Mouse (Mus musculus): Measurements from ENCODE around the gene Ahnak. TPM values are rescaled to one million over a fixed set of nuclear protein-coding genes. Genes with fewer than 3 reads are reported as not detected.

Ahnak gene
- 99.1 and 107 TPM in 2 replicates for polyA plus RNA-seq (2015; fragmentation: Nextera tagmentation; extraction: Ambion mirVana)

DNA sequence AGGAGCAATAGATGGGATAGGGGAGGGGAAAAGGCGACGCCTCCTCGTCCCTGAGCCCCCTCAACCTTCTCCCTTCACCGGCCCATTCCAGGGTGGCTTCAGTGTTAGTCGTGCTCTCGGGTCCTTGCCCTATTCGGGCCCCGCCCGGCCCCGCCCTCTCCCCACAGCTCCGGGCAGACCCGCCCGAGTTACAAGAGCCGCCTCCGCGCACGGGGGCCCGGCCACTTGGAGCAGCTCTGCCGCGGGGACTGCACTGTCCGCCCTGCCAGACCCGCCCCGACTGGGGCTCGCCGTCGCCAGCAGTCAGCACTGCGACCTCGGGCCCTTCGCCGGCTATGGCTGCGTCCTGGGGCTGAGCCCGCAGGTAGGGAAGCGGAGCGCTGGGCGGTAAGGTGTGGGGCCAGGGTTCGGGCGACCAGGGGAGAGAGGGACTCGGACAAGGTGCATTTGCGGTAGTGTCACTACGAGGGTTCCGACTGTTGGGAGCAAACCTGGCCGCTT lies at the start of gene Ahnak:
TSS of gene Ahnak (plus strand) at position 219 of the 501 bp plus-strand sequence.

GRCm38 (mm10) chr19:8941515-8942217 lies 47.4 kb upstream of the Ahnak start, which contains the start of gene Mta2:
Gene Mta2, plus strand, starts transcription at chr19:8941875.

GRCm38 (mm10) chr19:8953135-8954039 lies 35.7 kb upstream of the Ahnak start, which contains the start of gene Tut1:
Gene Tut1, plus strand, starts transcription at chr19:8953847.

GRCm38 (mm10) chr19:8966590-8967372 lies 22.3 kb upstream of the Ahnak start, which contains the start of gene Eef1g:
Gene Eef1g, plus strand, starts transcription at chr19:8967041.

DNA sequence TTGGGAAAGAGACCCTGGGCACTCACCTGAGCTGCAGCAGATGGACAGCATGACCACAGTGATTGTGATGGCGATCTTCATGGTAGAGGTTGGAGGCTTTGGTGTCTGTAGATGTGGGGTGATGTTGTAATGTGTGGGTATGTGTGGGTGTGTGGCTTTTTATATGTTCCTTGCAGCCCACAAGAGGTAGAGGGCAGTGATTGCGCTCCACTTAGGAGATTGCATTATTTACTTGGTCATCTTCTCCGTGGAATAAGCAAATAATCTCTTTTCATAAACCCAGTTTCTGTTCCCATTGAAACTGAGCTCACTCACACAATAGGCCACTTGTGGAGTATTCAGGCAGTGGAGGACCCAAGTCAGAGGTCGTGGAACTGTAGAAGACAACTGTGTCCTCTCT lies 98.7 kb downstream of the Ahnak start, which contains the start of gene Scgb1a1:
TSS of gene Scgb1a1 (minus strand) at position 138 of the 400 bp plus-strand sequence.

Other genes with a start within 250 kb of the Ahnak start
- 0.46 and 1.1 TPM in 2 replicates for gene 1700092M07Rik, start 248.6 kb upstream of the Ahnak start, polyA plus RNA-seq (2015; fragmentation: Nextera tagmentation; extraction: Ambion mirVana)
- 78.0 and 83.1 TPM in 2 replicates for gene Stx5a, start 247.9 kb upstream of the Ahnak start, polyA plus RNA-seq (2015; fragmentation: Nextera tagmentation; extraction: Ambion mirVana)
- 59.7 and 64.4 TPM in 2 replicates for gene Nxf1, start 232.2 kb upstream of the Ahnak start, polyA plus RNA-seq (2015; fragmentation: Nextera tagmentation; extraction: Ambion mirVana)
- 119 and 130 TPM in 2 replicates for gene Tmem223, start 218.3 kb upstream of the Ahnak start, polyA plus RNA-seq (2015; fragmentation: Nextera tagmentation; extraction: Ambion mirVana)
- 60.2 and 82.2 TPM in 2 replicates for gene Tmem179b, start 214.8 kb upstream of the Ahnak start, polyA plus RNA-seq (2015; fragmentation: Nextera tagmentation; extraction: Ambion mirVana)
- gene Taf6l, start 202.9 kb upstream of the Ahnak start, polyA plus RNA-seq (2015; fragmentation: Nextera tagmentation; extraction: Ambion mirVana), result 10.3 and 11.8 TPM in 2 replicates
- 86.5 and 92.5 TPM in 2 replicates for gene Polr2g, start 190.7 kb upstream of the Ahnak start, polyA plus RNA-seq (2015; fragmentation: Nextera tagmentation; extraction: Ambion mirVana)
- 2.0 and 2.7 TPM in 2 replicates for gene Zbtb3, start 186.7 kb upstream of the Ahnak start, polyA plus RNA-seq (2015; fragmentation: Nextera tagmentation; extraction: Ambion mirVana)
- 22.0 and 26.5 TPM in 2 replicates for gene Ttc9c, start 170.0 kb upstream of the Ahnak start, polyA plus RNA-seq (2015; fragmentation: Nextera tagmentation; extraction: Ambion mirVana)
- 3.1 and 3.3 TPM in 2 replicates for gene Hnrnpul2, start 169.3 kb upstream of the Ahnak start, polyA plus RNA-seq (2015; fragmentation: Nextera tagmentation; extraction: Ambion mirVana)
- gene AC129217.1, start 159.5 kb upstream of the Ahnak start, polyA plus RNA-seq (2015; fragmentation: Nextera tagmentation; extraction: Ambion mirVana), result not detected in 2 replicates
- gene Bscl2, start 151.8 kb upstream of the Ahnak start, polyA plus RNA-seq (2015; fragmentation: Nextera tagmentation; extraction: Ambion mirVana), result 45.3 and 49.0 TPM in 2 replicates
- 0.31 and 0.96 TPM in 2 replicates for gene Gng3, start 150.1 kb upstream of the Ahnak start, polyA plus RNA-seq (2015; fragmentation: Nextera tagmentation; extraction: Ambion mirVana)
- gene Lrrn4cl, start 138.5 kb upstream of the Ahnak start, polyA plus RNA-seq (2015; fragmentation: Nextera tagmentation; extraction: Ambion mirVana), result 9.4 and 10.6 TPM in 2 replicates
- gene Ubxn1, start 117.8 kb upstream of the Ahnak start, polyA plus RNA-seq (2015; fragmentation: Nextera tagmentation; extraction: Ambion mirVana), result 166 and 171 TPM in 2 replicates
- 49.7 and 50.5 TPM in 2 replicates for gene Uqcc3, start 108.4 kb upstream of the Ahnak start, polyA plus RNA-seq (2015; fragmentation: Nextera tagmentation; extraction: Ambion mirVana)
- 34.0 and 39.1 TPM in 2 replicates for gene Lbhd1, start 105.6 kb upstream of the Ahnak start, polyA plus RNA-seq (2015; fragmentation: Nextera tagmentation; extraction: Ambion mirVana)
- not detected in 2 replicates for gene Gm49403, start 105.4 kb upstream of the Ahnak start, polyA plus RNA-seq (2015; fragmentation: Nextera tagmentation; extraction: Ambion mirVana)
- gene 1810009A15Rik, start 100.4 kb upstream of the Ahnak start, polyA plus RNA-seq (2015; fragmentation: Nextera tagmentation; extraction: Ambion mirVana), result 43.6 and 48.9 TPM in 2 replicates
- not detected in 2 replicates for gene Gm49416, start 100.4 kb upstream of the Ahnak start, polyA plus RNA-seq (2015; fragmentation: Nextera tagmentation; extraction: Ambion mirVana)
- gene Ints5, start 96.3 kb upstream of the Ahnak start, polyA plus RNA-seq (2015; fragmentation: Nextera tagmentation; extraction: Ambion mirVana), result 17.3 and 17.5 TPM in 2 replicates
- 33.1 and 33.2 TPM in 2 replicates for gene Ganab, start 91.2 kb upstream of the Ahnak start, polyA plus RNA-seq (2015; fragmentation: Nextera tagmentation; extraction: Ambion mirVana)
- gene B3gat3, start 68.9 kb upstream of the Ahnak start, polyA plus RNA-seq (2015; fragmentation: Nextera tagmentation; extraction: Ambion mirVana), result 24.3 and 24.5 TPM in 2 replicates
- 3.6 and 4.3 TPM in 2 replicates for gene Rom1, start 59.9 kb upstream of the Ahnak start, polyA plus RNA-seq (2015; fragmentation: Nextera tagmentation; extraction: Ambion mirVana)
- gene Eml3, start 59.7 kb upstream of the Ahnak start, polyA plus RNA-seq (2015; fragmentation: Nextera tagmentation; extraction: Ambion mirVana), result 22.1 and 22.6 TPM in 2 replicates
- gene Mta2, start 47.4 kb upstream of the Ahnak start, polyA plus RNA-seq (2015; fragmentation: Nextera tagmentation; extraction: Ambion mirVana), result 63.5 and 67.4 TPM in 2 replicates
- 13.0 and 13.9 TPM in 2 replicates for gene Tut1, start 35.4 kb upstream of the Ahnak start, polyA plus RNA-seq (2015; fragmentation: Nextera tagmentation; extraction: Ambion mirVana)
- 257 TPM in 2 replicates for gene Eef1g, start 22.2 kb upstream of the Ahnak start, polyA plus RNA-seq (2015; fragmentation: Nextera tagmentation; extraction: Ambion mirVana)
- gene Scgb1a1, start 98.7 kb downstream of the Ahnak start, polyA plus RNA-seq (2015; fragmentation: Nextera tagmentation; extraction: Ambion mirVana), result 0.30 TPM in 1 of 2 replicates, not detected in the other
- gene Asrgl1, start 146.4 kb downstream of the Ahnak start, polyA plus RNA-seq (2015; fragmentation: Nextera tagmentation; extraction: Ambion mirVana), result 7.1 and 7.4 TPM in 2 replicates